Comparison of ENCODE assay signal across 9 mouse cellular contexts in genomic region chr1:88258881-88259642, GRCm38 (mm10). TPM values are rescaled to one million over a fixed set of nuclear protein-coding genes. Genes with fewer than 3 reads are reported as not detected.
A peak's percentile ranks its signal among the peaks of the same experiment; 100 is the strongest.
DNase-seq lines count a peak whose midpoint lies in the region; ATAC-seq lines count a peak whose summit lies in the region.
"Had no signal": no experiment of that assay in that cellular context is flagged by ENCODE, and none has a peak within 500 bp of the region (broad histone marks: within the 10 kb centered on the region; RNA-seq: fewer than 3 reads in every experiment).

No protein-coding gene starts in this region.

- no peak overlapping the region for H3K4me2 ChIP-seq in midbrain, embryonic 16.5 days (ENCODE audit: low read length)

- H3K4me1 ChIP-seq in megakaryocyte, embryonic 14.5 days: peaks cover 33% of the 10 kb centered on the region
- no peaks in the 10 kb centered on the region for H3K4me1 ChIP-seq in midbrain, embryonic 16.5 days (ENCODE audit: control insufficient read depth, insufficient read depth, low read length)

- H3K4me3 ChIP-seq in megakaryocyte, embryonic 14.5 days (replicated peaks): peak overlapping the region; percentile 9
- no peak overlapping the region for H3K4me3 ChIP-seq in midbrain, embryonic 16.5 days (ENCODE audit: low read depth, low read length)

- H3K9ac ChIP-seq in midbrain, embryonic 16.5 days (ENCODE audit: low read depth, low read length): no peak overlapping the region

- 82% methylated on average over 8 of the region's 8 CpGs for WGBS in midbrain, embryonic 16.5 days

- DNase-seq in cerebellum, postnatal 10 days: peak; percentile 87 to 88
- DNase-seq in cerebellum, adult 11 months: no peak
- DNase-seq in heart, postnatal 4 days: peak; percentile 64
- DNase-seq in gastrocnemius, postnatal 10 days: no peak
- DNase-seq in frontal cortex, postnatal 14 days (ENCODE audit: low spot score in 2 of 2): no peak

- no peak overlapping the region for H3K27ac ChIP-seq in midbrain, embryonic 16.5 days (ENCODE audit: low read length)

- no peak for ATAC-seq in megakaryocyte, adult 5-6 weeks (ENCODE audit: poor library complexity, severe bottlenecking)
- ATAC-seq in midbrain, embryonic 16.5 days: peak; percentile 3; the same call in 1 of the 2 replicates

- H3K27me3 ChIP-seq in megakaryocyte, embryonic 14.5 days (replicated peaks): peaks cover 11% of the 10 kb centered on the region
- H3K27me3 ChIP-seq in midbrain, embryonic 16.5 days (ENCODE audit: control insufficient read depth, insufficient read depth, low read depth, low read length): no peaks in the 10 kb centered on the region

- H3K36me3 ChIP-seq in megakaryocyte, embryonic 14.5 days (replicated peaks; ENCODE audit: low read length): peaks cover 49% of the 10 kb centered on the region
- peaks cover 37% of the 10 kb centered on the region for H3K36me3 ChIP-seq in midbrain, embryonic 16.5 days (ENCODE audit: control insufficient read depth, insufficient read depth, low read length)

- peaks cover 36% of the 10 kb centered on the region for H3K9me3 ChIP-seq in megakaryocyte, embryonic 14.5 days
- peaks cover 34% of the 10 kb centered on the region for H3K9me3 ChIP-seq in midbrain, embryonic 16.5 days (replicated peaks; ENCODE audit: control insufficient read depth, low read length, poor library complexity, severe bottlenecking)

RNA-seq across cellular contexts. Expression of gene Hjurp, which starts 18.4 kb away (rescaled TPM):
- 2.4 and 4.0 TPM in 2 replicates for polyA plus RNA-seq in megakaryocyte, embryonic 14.5 days (2012; ENCODE audit: insufficient read depth, low replicate concordance)
- total RNA-seq in megakaryocyte, adult 5-6 weeks (2015): 99.8 and 112 TPM in 2 replicates
- total RNA-seq in megakaryocyte, adult 5-6 weeks (2017): 174 and 189 TPM in 2 replicates
- 100 to 1,000 TPM in 1 of 2 experiments, 10 to 100 TPM in 1; 97.1 to 100 TPM for total RNA-seq in heart, postnatal 4 days (2021)
- 77.3 and 87.0 TPM in 2 replicates for polyA plus RNA-seq in midbrain, embryonic 16.5 days (2015; fragmentation: Nextera tagmentation; extraction: Ambion mirVana)
- total RNA-seq in gastrocnemius, postnatal 10 days (2021): 10 to 100 TPM; 29.0 to 47.9 TPM

RNA-seq across cellular contexts. Expression of gene Trpm8, which starts 18.4 kb away (rescaled TPM):
- not detected in 2 replicates for polyA plus RNA-seq in megakaryocyte, embryonic 14.5 days (2012; ENCODE audit: insufficient read depth, low replicate concordance)
- not detected in 2 replicates for total RNA-seq in megakaryocyte, adult 5-6 weeks (2015)
- not detected in 2 replicates for total RNA-seq in megakaryocyte, adult 5-6 weeks (2017)
- not detected for total RNA-seq in heart, postnatal 4 days (2021)
- polyA plus RNA-seq in midbrain, embryonic 16.5 days (2015; fragmentation: Nextera tagmentation; extraction: Ambion mirVana): 0.11 and 0.17 TPM in 2 replicates
- not detected for total RNA-seq in gastrocnemius, postnatal 10 days (2021)
- total RNA-seq: neutrophil, adult 5-6 weeks had no signal

RNA-seq across cellular contexts. Expression of gene Mroh2a, which starts 32.3 kb away (rescaled TPM):
- polyA plus RNA-seq in megakaryocyte, embryonic 14.5 days (2012; ENCODE audit: insufficient read depth, low replicate concordance): not detected in 2 replicates
- total RNA-seq in megakaryocyte, adult 5-6 weeks (2015): 0.47 and 1.2 TPM in 2 replicates
- 0.28 and 0.37 TPM in 2 replicates for total RNA-seq in megakaryocyte, adult 5-6 weeks (2017)
- under 1 TPM in 1 of 2 experiments, not detected in 1; 0.02 TPM for total RNA-seq in heart, postnatal 4 days (2021)
- 0.75 and 0.92 TPM in 2 replicates for polyA plus RNA-seq in midbrain, embryonic 16.5 days (2015; fragmentation: Nextera tagmentation; extraction: Ambion mirVana)
- total RNA-seq in gastrocnemius, postnatal 10 days (2021): under 1 TPM in 1 of 2 experiments, not detected in 1; 0.34 TPM

RNA-seq across cellular contexts. Expression of gene Ugt1a1, which starts 47.3 kb away (rescaled TPM):
- polyA plus RNA-seq in megakaryocyte, embryonic 14.5 days (2012; ENCODE audit: insufficient read depth, low replicate concordance): not detected in 2 replicates
- total RNA-seq in megakaryocyte, adult 5-6 weeks (2015): 0.29 and 1.1 TPM in 2 replicates
- total RNA-seq in megakaryocyte, adult 5-6 weeks (2017): 0.37 TPM in 1 of 2 replicates, not detected in the other
- total RNA-seq in heart, postnatal 4 days (2021): not detected
- polyA plus RNA-seq in midbrain, embryonic 16.5 days (2015; fragmentation: Nextera tagmentation; extraction: Ambion mirVana): not detected in 2 replicates
- not detected for total RNA-seq in gastrocnemius, postnatal 10 days (2021)

RNA-seq across cellular contexts. Expression of gene Dnajb3, which starts 53.5 kb away (rescaled TPM):
- not detected in 2 replicates for polyA plus RNA-seq in megakaryocyte, embryonic 14.5 days (2012; ENCODE audit: insufficient read depth, low replicate concordance)
- 0.66 TPM in 1 of 2 replicates, not detected in the other for total RNA-seq in megakaryocyte, adult 5-6 weeks (2015)
- not detected in 2 replicates for total RNA-seq in megakaryocyte, adult 5-6 weeks (2017)
- 1 to 10 TPM; 1.6 to 1.8 TPM for total RNA-seq in heart, postnatal 4 days (2021)
- polyA plus RNA-seq in midbrain, embryonic 16.5 days (2015; fragmentation: Nextera tagmentation; extraction: Ambion mirVana): 12.8 and 13.1 TPM in 2 replicates
- 1 to 10 TPM in 1 of 2 experiments, under 1 TPM in 1; 0.75 to 1.1 TPM for total RNA-seq in gastrocnemius, postnatal 10 days (2021)
- total RNA-seq: neutrophil, adult 5-6 weeks had no signal

Comparison
In these comparisons a context has a peak if more than half of its experiments do, and no peak if none do; other contexts are left out.
1. DNase-seq: peak in cerebellum, postnatal 10 days (2 of 2) and heart, postnatal 4 days (single experiment); none in cerebellum, adult 11 months (single experiment), gastrocnemius, postnatal 10 days (single experiment) and frontal cortex, postnatal 14 days (0 of 2).